In genomic region chr17:50066822-50067713, GRCm38 (mm10) we compare ENCODE assay signal across 20 mouse cellular contexts.
DNase-seq lines count a peak whose midpoint lies in the region; ATAC-seq and TF ChIP-seq lines count a peak whose summit lies in the region.
"Had no signal": no experiment of that assay in that cellular context is flagged by ENCODE, and none has a peak within 500 bp of the region (broad histone marks: within the 10 kb centered on the region; RNA-seq: fewer than 3 reads in every experiment).

No protein-coding gene starts in this region.

- no peak overlapping the region for H3K4me3 ChIP-seq in forebrain, embryonic 12.5 days (replicated peaks)
- no peak overlapping the region for H3K4me3 ChIP-seq in forebrain, embryonic 11.5 days (ENCODE audit: low read depth, low read length)
- no peak overlapping the region for H3K4me3 ChIP-seq in midbrain, postnatal 0 days (ENCODE audit: low read depth, low read length)
- no peak overlapping the region for H3K4me3 ChIP-seq in midbrain, embryonic 11.5 days (ENCODE audit: low read depth, low read length)
- no peak overlapping the region for H3K4me3 ChIP-seq in forebrain, embryonic 14.5 days (ENCODE audit: low read depth, low read length)
- no peak overlapping the region for H3K4me3 ChIP-seq in neural tube, embryonic 14.5 days (ENCODE audit: low read depth, low read length)
- H3K4me3 ChIP-seq: embryonic facial prominence, embryonic 13.5 days; heart, embryonic 13.5 days; hindbrain, embryonic 13.5 days had no signal

- H3K9ac ChIP-seq in forebrain, embryonic 12.5 days, result no peak overlapping the region
- no peak overlapping the region for H3K9ac ChIP-seq in forebrain, embryonic 11.5 days (ENCODE audit: low read length)
- H3K9ac ChIP-seq in midbrain, postnatal 0 days (replicated peaks; ENCODE audit: low read length, poor library complexity, severe bottlenecking), result no peak overlapping the region
- no peak overlapping the region for H3K9ac ChIP-seq in midbrain, embryonic 11.5 days (ENCODE audit: low read length)
- H3K9ac ChIP-seq in forebrain, embryonic 14.5 days (ENCODE audit: low read length), result no peak overlapping the region
- H3K9ac ChIP-seq in neural tube, embryonic 14.5 days (replicated peaks; ENCODE audit: low read depth, low read length), result no peak overlapping the region
- H3K9ac ChIP-seq: embryonic facial prominence, embryonic 13.5 days; heart, embryonic 13.5 days; hindbrain, embryonic 13.5 days had no signal

- no peak overlapping the region for H3K4me2 ChIP-seq in forebrain, embryonic 12.5 days
- H3K4me2 ChIP-seq in forebrain, embryonic 11.5 days (ENCODE audit: low read depth, low read length, severe bottlenecking), result no peak overlapping the region
- H3K4me2 ChIP-seq in midbrain, postnatal 0 days (ENCODE audit: low read depth, low read length, poor library complexity, severe bottlenecking), result no peak overlapping the region
- no peak overlapping the region for H3K4me2 ChIP-seq in midbrain, embryonic 11.5 days
- H3K4me2 ChIP-seq in forebrain, embryonic 14.5 days (ENCODE audit: low read length), result no peak overlapping the region
- H3K4me2 ChIP-seq in neural tube, embryonic 14.5 days (ENCODE audit: low read depth, low read length), result no peak overlapping the region
- H3K4me2 ChIP-seq: embryonic facial prominence, embryonic 13.5 days; heart, embryonic 13.5 days; hindbrain, embryonic 13.5 days had no signal

- H3K9me3 ChIP-seq in forebrain, embryonic 12.5 days, result no peaks in the 10 kb centered on the region
- no peaks in the 10 kb centered on the region for H3K9me3 ChIP-seq in forebrain, embryonic 11.5 days (ENCODE audit: control insufficient read depth, low read length)
- no peaks in the 10 kb centered on the region for H3K9me3 ChIP-seq in midbrain, postnatal 0 days (ENCODE audit: low read length)
- H3K9me3 ChIP-seq in midbrain, embryonic 11.5 days (ENCODE audit: control insufficient read depth, low read length), result no peaks in the 10 kb centered on the region
- H3K9me3 ChIP-seq in forebrain, embryonic 14.5 days (replicated peaks; ENCODE audit: control insufficient read depth, low read length), result no peaks in the 10 kb centered on the region
- H3K9me3 ChIP-seq in neural tube, embryonic 14.5 days (ENCODE audit: control insufficient read depth, low read length), result no peaks in the 10 kb centered on the region
- H3K9me3 ChIP-seq: embryonic facial prominence, embryonic 13.5 days; heart, embryonic 13.5 days; hindbrain, embryonic 13.5 days had no signal

- 76% methylated on average over 8 of the region's 8 CpGs for WGBS in forebrain, embryonic 12.5 days
- 82% methylated on average over 8 of the region's 8 CpGs for WGBS in forebrain, embryonic 11.5 days
- 76% methylated on average over 8 of the region's 8 CpGs for WGBS in midbrain, postnatal 0 days
- WGBS in midbrain, embryonic 11.5 days, result 83% methylated on average over 8 of the region's 8 CpGs
- WGBS in forebrain, embryonic 14.5 days, result 66% methylated on average over 8 of the region's 8 CpGs
- WGBS in neural tube, embryonic 14.5 days, result 55% methylated on average over 8 of the region's 8 CpGs

- no peaks in the 10 kb centered on the region for H3K27me3 ChIP-seq in forebrain, embryonic 12.5 days
- no peaks in the 10 kb centered on the region for H3K27me3 ChIP-seq in forebrain, embryonic 11.5 days (ENCODE audit: control insufficient read depth, insufficient read depth, low read length)
- H3K27me3 ChIP-seq in midbrain, postnatal 0 days (ENCODE audit: insufficient read depth, low read length), result no peaks in the 10 kb centered on the region
- H3K27me3 ChIP-seq in midbrain, embryonic 11.5 days (ENCODE audit: control insufficient read depth, insufficient read depth, low read length), result no peaks in the 10 kb centered on the region
- no peaks in the 10 kb centered on the region for H3K27me3 ChIP-seq in forebrain, embryonic 14.5 days (replicated peaks; ENCODE audit: control insufficient read depth, insufficient read depth, low read length)
- H3K27me3 ChIP-seq in neural tube, embryonic 14.5 days (ENCODE audit: control insufficient read depth, insufficient read depth, low read length), result no peaks in the 10 kb centered on the region
- H3K27me3 ChIP-seq: embryonic facial prominence, embryonic 13.5 days; heart, embryonic 13.5 days; hindbrain, embryonic 13.5 days had no signal

- no peaks in the 10 kb centered on the region for H3K36me3 ChIP-seq in forebrain, embryonic 12.5 days (replicated peaks)
- H3K36me3 ChIP-seq in forebrain, embryonic 11.5 days (ENCODE audit: control insufficient read depth, insufficient read depth, low read length), result no peaks in the 10 kb centered on the region
- no peaks in the 10 kb centered on the region for H3K36me3 ChIP-seq in midbrain, postnatal 0 days (ENCODE audit: insufficient read depth, low read length)
- no peaks in the 10 kb centered on the region for H3K36me3 ChIP-seq in midbrain, embryonic 11.5 days (ENCODE audit: control insufficient read depth, insufficient read depth, low read length)
- no peaks in the 10 kb centered on the region for H3K36me3 ChIP-seq in forebrain, embryonic 14.5 days (ENCODE audit: control insufficient read depth, insufficient read depth, low read length)
- H3K36me3 ChIP-seq in neural tube, embryonic 14.5 days (ENCODE audit: control insufficient read depth, insufficient read depth, low read length), result no peaks in the 10 kb centered on the region
- H3K36me3 ChIP-seq: embryonic facial prominence, embryonic 13.5 days; hindbrain, embryonic 13.5 days had no signal

- no peak overlapping the region for H3K27ac ChIP-seq in forebrain, embryonic 12.5 days
- H3K27ac ChIP-seq in forebrain, embryonic 11.5 days (ENCODE audit: low read depth, low read length), result no peak overlapping the region
- no peak overlapping the region for H3K27ac ChIP-seq in midbrain, postnatal 0 days (ENCODE audit: low read depth, low read length)
- no peak overlapping the region for H3K27ac ChIP-seq in midbrain, embryonic 11.5 days (ENCODE audit: low read depth, low read length)
- no peak overlapping the region for H3K27ac ChIP-seq in forebrain, embryonic 14.5 days (ENCODE audit: low read depth, low read length)
- H3K27ac ChIP-seq in neural tube, embryonic 14.5 days (ENCODE audit: low read depth, low read length), result no peak overlapping the region
- H3K27ac ChIP-seq: embryonic facial prominence, embryonic 13.5 days; heart, embryonic 13.5 days; hindbrain, embryonic 13.5 days; hindbrain, postnatal 0 days had no signal

- ATAC-seq in forebrain, embryonic 12.5 days (ENCODE audit: low FRiP score), result 0 out of 2 replicates have a peak, but pooled peaks have one; percentile 36
- ATAC-seq in forebrain, embryonic 11.5 days (replicated peaks; ENCODE audit: low FRiP score), result no peak
- ATAC-seq in midbrain, postnatal 0 days (ENCODE audit: low FRiP score), result no peak
- ATAC-seq in midbrain, embryonic 11.5 days (ENCODE audit: low FRiP score), result no peak
- no peak for ATAC-seq in forebrain, embryonic 14.5 days
- ATAC-seq in neural tube, embryonic 14.5 days (ENCODE audit: low read depth), result peak; percentile 60; the same call in 1 of the 2 replicates
- ATAC-seq: CD4-positive, CD25-positive, alpha-beta regulatory T cell, adult 4 months; hindbrain, postnatal 0 days had no signal

- no peak for DNase-seq in forebrain, embryonic 11.5 days (ENCODE audit: low spot score)
- DNase-seq in midbrain, postnatal 0 days (ENCODE audit: low spot score), result peak; percentile 13
- DNase-seq in midbrain, embryonic 11.5 days (ENCODE audit: low spot score, missing footprints), result no peak
- peak; percentile 52 for DNase-seq in forebrain, embryonic 14.5 days (ENCODE audit: low spot score)
- DNase-seq in c-Kit-positive CD71-positive TER-119-positive erythroid progenitor cells, embryonic 14.5 days (ENCODE audit: low spot score), result no peak
- DNase-seq in heart, adult 18-20 months, result no peak
- DNase-seq: adrenal gland, postnatal 10 days; B cell, adult 2 months; cerebellum, adult 18-20 months; cerebellum, adult 9-11 months; cerebellum, postnatal 36 days; gastrocnemius, postnatal 14 days; heart, postnatal 36 days had no signal

- no peaks in the 10 kb centered on the region for H3K4me1 ChIP-seq in forebrain, embryonic 12.5 days
- peaks cover 3% of the 10 kb centered on the region; the same call in 1 of the 2 replicates for H3K4me1 ChIP-seq in forebrain, embryonic 11.5 days (replicated peaks; ENCODE audit: control insufficient read depth, insufficient read depth, low read length)
- H3K4me1 ChIP-seq in midbrain, postnatal 0 days (ENCODE audit: insufficient read depth, low read length), result no peaks in the 10 kb centered on the region
- H3K4me1 ChIP-seq in midbrain, embryonic 11.5 days (ENCODE audit: control insufficient read depth, insufficient read depth, low read length), result no peaks in the 10 kb centered on the region
- peaks cover 2% of the 10 kb centered on the region; the same call in 1 of the 2 replicates for H3K4me1 ChIP-seq in forebrain, embryonic 14.5 days (ENCODE audit: control insufficient read depth, insufficient read depth, low read length)
- no peaks in the 10 kb centered on the region for H3K4me1 ChIP-seq in neural tube, embryonic 14.5 days (ENCODE audit: control insufficient read depth, insufficient read depth, low read length)

- TF ChIP-seq CTCF in midbrain, postnatal 0 days (IDR thresholded peaks at IDR 0.05), result no peak

Comparison
In these comparisons a context has a peak if more than half of its experiments do, and no peak if none do; other contexts are left out.
1. ATAC-seq: peak in forebrain, embryonic 12.5 days (single experiment) and neural tube, embryonic 14.5 days (single experiment); none in forebrain, embryonic 11.5 days (single experiment), midbrain, postnatal 0 days (single experiment), midbrain, embryonic 11.5 days (single experiment) and forebrain, embryonic 14.5 days (single experiment).
2. DNase-seq: peak in midbrain, postnatal 0 days (single experiment) and forebrain, embryonic 14.5 days (single experiment); none in forebrain, embryonic 11.5 days (single experiment), midbrain, embryonic 11.5 days (single experiment), c-Kit-positive CD71-positive TER-119-positive erythroid progenitor cells, embryonic 14.5 days (single experiment) and heart, adult 18-20 months (0 of 2).